Mouse (Mus musculus): ENCODE data around the gene Stn1.
A peak's percentile ranks its signal among the peaks of the same experiment; 100 is the strongest.
"Not testable (repeated sequence)": the region's sequence is repeated elsewhere in the genome, so short reads cannot be mapped to it uniquely, and the experiment has no call there.

Gene Stn1

DNA sequence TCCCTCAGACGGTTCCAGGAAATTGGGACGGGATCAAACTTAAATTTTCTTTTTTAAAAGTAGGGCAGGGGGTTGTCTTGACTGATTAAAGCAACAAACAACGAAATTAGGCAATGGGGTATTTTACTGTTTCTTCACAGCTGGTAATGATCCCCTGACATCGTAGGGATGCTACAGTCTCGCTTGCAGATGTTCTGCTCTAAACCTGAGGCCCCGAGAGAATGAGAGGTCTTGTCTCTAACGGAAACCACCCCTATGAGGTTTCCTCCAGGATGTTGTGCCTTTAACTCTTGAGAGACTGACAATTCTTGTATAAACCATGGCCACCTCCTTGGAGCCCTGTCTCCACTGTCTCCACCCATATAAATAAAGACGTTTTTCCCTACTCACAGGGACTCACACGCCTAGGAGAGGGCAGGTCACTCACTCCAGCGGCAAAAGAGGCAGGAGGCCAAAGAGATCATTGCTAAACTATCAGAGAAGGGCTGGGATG lies at the start of gene Stn1:
TSS of gene Stn1 (minus strand) at position 208 of the 493 bp plus-strand sequence.
- DNase-seq, result no peak

DNA sequence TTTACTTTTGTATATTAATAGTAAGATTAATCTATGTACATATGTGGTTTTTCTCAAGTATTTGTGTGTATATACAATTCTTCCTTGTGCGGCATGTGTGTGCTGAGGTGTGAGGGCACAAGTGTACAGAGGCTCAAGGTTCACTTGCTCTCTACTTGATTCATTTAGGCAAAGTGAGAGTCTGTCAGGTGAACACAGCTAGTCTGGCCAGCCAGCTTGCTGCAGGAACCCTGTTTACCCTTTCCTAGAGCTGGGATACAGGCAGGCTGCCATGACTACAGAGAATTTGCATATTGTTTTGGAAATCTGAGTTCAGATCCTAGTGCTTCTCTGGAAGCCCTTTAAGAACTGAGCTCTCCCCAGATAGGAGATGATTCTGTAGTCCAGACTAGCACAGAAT lies 49.7 kb upstream of the Stn1 start:
- DNase-seq, result no peak

DNA sequence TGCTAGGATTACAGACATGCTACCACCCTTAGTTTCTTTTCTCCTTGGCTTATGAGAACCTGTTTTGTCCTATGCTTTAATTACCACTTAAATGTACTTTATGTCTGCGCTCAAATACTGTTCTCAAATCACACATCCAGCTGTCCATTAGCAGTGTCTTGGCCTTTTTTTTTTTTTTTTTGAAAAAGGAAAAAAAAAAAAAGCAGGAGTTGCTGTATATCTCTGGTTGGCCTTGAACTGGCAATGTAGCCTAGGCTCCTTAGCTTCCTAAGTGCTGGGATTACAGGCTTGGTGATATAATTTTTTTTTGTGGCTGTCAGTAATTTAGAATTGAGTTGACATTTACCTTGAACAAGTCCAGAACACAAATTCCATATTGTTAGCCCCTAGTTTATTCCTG lies 48.5 kb upstream of the Stn1 start:
- DNase-seq, result no peak

GRCm38 (mm10) chr19:47579788-47580631 lies 42.7 kb upstream of the Stn1 start:
- peak; percentile 7 to 43 for DNase-seq

DNA sequence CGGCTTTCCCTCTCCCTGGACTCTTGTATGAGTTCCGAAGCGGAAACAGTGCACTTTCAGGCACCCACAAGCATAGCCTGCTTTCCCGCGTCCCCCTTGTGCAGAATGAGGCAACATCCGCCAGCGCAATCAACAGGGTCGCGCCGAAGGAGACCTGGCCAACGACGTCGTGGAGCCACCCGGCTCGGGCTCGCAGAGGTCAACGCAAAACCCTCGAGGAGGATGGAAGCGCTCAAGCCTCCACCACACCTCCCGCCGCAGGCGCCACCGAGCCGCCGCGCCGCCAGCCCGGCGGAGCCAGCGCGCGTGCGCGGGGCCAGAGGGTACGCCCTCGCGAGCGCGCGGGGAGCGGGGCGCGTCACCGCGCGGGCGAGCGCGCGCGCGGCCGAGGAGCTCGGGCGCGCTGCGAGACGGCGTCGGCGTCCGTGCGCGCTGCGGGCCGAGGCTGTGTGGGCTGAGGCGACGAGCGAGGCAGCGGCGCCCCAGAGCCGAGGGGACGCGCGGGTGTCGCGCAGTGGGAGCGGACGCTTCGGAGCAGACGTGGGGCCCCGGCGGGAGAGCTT lies 42.0 kb upstream of the Stn1 start, which contains the start of gene Slk:
TSS of gene Slk (plus strand) at position 454 of the 563 bp plus-strand sequence.
- DNase-seq, result peak; percentile 69 to 80

DNA sequence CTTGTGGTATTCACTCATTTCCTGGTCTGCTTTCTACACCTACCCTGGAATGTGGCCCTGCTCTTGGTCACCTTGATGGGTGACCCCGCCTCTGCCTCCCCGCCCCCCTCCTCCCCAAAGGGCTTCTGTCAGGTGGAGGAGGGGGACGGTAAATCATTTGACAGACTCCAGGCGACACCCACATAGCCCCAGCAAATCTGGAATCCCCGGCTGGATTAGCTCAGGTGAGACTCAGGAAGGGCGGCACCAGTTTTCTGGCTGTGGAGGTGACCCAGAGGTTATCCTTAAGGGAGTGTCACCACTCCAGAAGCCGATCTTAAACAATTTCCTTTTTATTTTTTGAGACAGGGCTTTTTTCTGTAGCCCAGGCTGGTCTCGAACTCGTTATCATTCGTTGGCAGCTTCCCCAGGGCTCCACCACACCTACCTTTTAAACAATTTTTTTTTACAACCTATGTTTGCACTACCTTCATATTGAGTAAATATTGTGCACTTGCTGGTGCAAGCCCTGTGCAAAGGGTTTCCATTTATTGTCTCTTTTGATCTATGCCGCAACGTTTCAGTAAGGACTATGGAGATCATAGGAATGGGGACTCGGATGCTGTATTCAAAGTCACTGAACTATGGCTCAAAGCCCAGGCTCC lies 41.4 kb upstream of the Stn1 start:
- no peak for DNase-seq

- DNase-seq, result no peak
Measured at GRCm38 (mm10) chr19:47573718-47574117, 36.4 kb upstream of the Stn1 start.

DNA sequence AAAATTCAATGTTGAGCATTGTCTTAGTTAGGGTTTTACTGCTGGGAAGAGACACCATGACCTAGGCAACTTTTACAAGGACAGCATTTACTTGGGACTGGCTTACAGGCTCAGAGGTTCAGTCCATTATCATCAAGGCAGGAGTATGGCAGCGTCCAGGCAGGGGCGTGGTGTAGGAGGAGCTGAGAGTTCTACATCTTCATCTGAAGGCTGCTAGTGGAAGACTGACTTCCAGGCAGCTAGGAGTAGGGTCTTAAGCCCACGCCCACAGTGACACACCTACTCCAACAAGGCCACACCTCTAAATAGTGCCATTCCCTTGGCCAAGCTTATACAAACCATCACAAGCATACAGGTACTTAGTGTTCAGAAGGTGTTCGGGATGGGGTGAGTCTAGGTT lies 34.7 kb upstream of the Stn1 start:
- DNase-seq, result not testable (repeated sequence)

- DNase-seq, result no peak
Measured at GRCm38 (mm10) chr19:47570042-47570441, 32.7 kb upstream of the Stn1 start.

- DNase-seq, result no peak
Measured at GRCm38 (mm10) chr19:47565994-47566393, 28.7 kb upstream of the Stn1 start.

GRCm38 (mm10) chr19:47565031-47565654 lies 27.8 kb upstream of the Stn1 start:
- DNase-seq, result no peak

- no peak for DNase-seq
Measured at GRCm38 (mm10) chr19:47563715-47564114, 26.4 kb upstream of the Stn1 start.

GRCm38 (mm10) chr19:47561996-47562441 lies 24.7 kb upstream of the Stn1 start:
- DNase-seq, result no peak

GRCm38 (mm10) chr19:47560544-47561161 lies 23.3 kb upstream of the Stn1 start:
- DNase-seq, result no peak

GRCm38 (mm10) chr19:47559751-47560512 lies 22.6 kb upstream of the Stn1 start:
- no peak for DNase-seq

DNA sequence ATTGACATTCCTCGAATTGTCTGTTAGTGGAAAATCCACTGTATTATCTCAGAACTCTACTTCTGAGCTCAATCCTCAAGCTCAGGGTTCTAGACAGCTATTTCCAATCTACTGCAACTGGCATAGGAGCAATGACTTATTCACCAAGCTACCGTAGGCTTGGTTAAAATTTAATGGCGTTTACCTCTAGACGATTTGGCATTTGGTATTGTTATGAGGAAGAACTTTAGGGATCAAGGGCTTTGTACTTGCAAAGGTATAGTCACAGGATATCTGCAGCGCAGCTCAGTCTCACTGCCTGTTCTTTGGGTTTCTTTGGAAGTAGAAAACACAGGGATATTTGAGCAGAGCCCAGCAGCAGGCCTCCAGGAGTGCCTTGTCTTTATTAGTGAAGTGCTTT lies 21.8 kb upstream of the Stn1 start:
- DNase-seq, result no peak

DNA sequence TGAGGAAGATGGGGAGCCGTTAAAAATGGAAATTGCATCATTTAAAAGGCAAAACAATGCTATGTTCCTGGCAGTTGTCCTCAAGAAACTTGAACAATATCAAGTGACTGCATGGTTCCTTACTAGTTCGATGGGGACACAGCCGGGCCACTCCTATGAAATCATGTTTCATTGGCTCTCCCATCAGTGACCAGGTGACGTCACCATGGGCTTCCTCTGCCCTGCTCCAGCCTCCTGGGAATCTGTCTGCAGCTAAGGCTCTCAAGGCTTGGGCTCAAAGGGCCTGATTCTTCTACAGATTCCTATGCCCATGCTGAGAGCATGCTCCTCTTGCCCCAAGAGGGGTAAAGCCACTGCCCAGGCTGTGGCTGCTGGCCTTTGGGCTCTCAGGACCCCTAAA lies 12.3 kb upstream of the Stn1 start:
- DNase-seq, result no peak

DNA sequence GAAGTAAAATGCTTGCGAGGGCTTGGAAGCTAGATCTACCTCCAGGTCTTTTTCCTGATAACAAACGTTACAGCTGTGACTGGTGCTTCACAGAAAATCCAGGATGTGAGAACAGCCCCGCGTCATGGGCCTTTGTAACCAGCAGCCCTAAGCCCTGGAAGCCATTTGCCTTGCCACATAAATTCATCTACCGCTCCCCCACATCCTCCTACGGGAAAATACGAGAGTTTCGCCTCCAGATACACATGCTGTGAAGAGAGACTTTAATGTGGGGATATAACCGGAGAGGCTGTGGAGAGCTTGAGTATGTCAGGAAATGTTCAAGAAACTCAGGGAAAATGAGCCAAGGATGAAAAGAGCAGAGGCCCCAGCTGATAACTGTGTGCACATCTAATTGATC lies 11.9 kb upstream of the Stn1 start:
- DNase-seq, result no peak

DNA sequence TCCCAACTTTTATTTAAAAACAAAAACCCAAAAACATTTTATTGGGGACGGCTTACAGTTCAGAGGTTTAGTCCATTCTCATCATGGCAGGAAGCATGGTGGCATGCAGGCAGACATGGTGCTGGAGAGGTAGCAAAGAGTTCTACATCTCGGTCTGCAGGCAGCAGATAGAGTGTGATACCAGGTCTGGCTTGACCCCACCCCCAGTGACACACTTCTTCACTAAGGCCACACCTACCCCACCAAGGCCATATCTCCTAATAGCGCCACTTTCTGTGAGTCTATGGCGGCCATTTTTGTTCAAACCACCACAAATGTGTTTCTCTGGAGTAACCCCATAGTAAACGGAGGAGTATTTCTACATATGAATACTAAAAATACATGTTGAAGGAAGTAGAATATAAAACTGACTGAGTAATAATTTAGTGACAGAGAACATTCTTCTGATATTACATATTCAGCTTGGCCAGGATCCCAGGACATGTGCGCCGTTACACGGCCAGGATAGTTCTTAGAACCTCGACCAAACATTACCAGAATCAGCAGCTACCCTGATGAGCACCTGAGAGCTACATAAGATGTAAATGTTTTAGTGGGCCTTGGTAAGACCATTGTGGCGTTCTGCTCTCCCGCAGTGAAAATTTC lies 11.2 kb upstream of the Stn1 start:
- DNase-seq, result no peak

- no peak for DNase-seq
Measured at GRCm38 (mm10) chr19:47545528-47545927, 8.2 kb upstream of the Stn1 start.

GRCm38 (mm10) chr19:47545055-47545454 lies 7.7 kb upstream of the Stn1 start:
- DNase-seq, result no peak

Data from spleen, adult 18-20 months (tissue).